Mouse (Mus musculus) ES-E14 (cell line): Measurements from ENCODE around the gene Rbm38.

Experiments
- CHD2 ChIP-seq: IDR thresholded peaks from 2 replicates; pipeline ENCODE4 v1.6.1; 2014; ENCODE audit warnings: mild to moderate bottlenecking, low read depth, low read length, inconsistent platforms
- HCFC1 ChIP-seq: IDR thresholded peaks from 2 replicates; pipeline ENCODE4 v1.6.1; 2012; ENCODE audit warnings: low read length, inconsistent platforms, borderline replicate concordance; ENCODE audit not compliant: insufficient read depth
- ZNF384 ChIP-seq: IDR thresholded peaks from 2 replicates; pipeline ENCODE4 v1.6.1; 2012; ENCODE audit warnings: low read depth, low read length, inconsistent platforms

DNA sequence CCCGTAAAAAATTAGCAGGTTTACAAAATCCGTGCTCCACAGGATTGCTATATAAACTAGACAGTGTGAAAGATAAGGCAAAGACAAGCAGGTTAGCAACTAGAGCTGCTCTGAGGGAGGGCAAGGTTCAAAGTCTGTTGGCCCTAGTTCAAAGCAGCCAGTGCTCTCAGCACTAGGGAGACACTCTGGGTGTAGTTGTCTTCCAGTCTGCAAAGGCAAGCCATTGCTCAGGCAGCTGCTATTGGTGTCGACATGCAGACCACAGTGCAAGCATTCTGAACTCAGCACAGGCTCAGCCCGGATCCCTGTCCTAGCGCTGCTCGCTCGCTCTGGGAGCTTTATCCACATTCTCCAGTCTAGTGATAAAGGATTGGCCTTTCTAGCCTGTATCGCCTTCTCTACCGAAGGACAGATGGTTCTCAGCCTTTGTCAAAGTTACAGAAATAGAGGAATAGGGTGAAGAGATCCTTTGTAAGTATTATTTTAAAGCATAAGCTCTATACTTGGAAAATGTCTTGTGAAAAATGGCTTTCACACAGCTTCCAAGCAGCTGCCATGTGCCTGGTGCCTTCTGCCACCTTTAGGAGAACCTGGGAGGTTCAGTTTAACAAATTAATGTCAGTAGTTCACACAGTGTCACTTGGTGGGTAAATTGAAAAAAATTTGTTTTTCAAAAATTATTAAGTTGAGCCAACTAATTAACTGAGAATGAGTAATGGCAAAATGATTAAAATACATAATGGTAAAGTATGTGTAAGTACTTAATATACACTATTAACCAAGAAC, 37.3 kb upstream of the Rbm38 start:
- TF ChIP-seq CHD2: no peak
- TF ChIP-seq HCFC1: no peak
- TF ChIP-seq ZNF384: no peak
